Mouse (Mus musculus): ENCODE measurements at regions not wholly inside any gene's neighbourhood (a gene's known extent, or its start where the extent isn't known, plus 50 kb on each side); places are given as distances from the start of the nearest gene placed in this dataset.

DNA sequence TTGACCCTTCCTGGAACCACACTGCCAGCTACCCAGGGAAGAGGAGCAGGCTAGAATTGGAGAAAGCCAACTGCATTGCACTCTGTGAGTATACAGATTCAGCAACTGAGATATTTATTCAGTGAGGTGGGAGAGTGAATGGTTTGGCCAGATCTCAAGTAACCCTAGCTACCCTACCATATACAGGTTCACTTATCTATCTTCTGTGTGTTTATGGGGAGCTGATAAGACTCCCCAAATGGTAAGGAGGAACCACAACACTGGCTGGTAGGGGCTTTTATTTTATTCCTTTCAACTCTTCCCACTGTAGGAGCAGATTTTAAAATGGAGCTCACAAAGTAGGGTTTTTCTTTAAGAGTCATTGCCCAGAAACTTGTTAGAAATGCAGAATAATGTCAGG is 62.9 kb downstream of the Arrdc3 start:
- DNase-seq: no peak

DNA sequence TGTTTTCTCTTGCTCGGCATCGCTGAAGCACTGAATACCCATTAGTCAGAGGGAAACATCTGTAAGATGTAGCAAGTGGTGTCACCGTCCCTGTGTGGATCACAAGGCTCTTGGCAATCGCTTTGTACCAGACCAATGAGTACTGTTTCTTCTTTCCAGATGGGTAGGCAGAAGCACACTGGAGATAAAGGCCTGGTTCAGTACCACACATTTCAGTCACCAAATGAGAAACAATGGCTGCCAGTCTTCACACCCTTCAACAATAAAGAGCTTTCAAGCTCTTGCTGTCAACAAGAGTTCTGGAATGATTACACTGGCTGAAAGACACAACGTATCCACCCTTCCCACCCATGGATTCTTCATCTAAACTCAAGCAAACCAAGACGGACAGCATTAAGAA is 64.5 kb downstream of the Arrdc3 start:
- DNase-seq: no peak

DNA sequence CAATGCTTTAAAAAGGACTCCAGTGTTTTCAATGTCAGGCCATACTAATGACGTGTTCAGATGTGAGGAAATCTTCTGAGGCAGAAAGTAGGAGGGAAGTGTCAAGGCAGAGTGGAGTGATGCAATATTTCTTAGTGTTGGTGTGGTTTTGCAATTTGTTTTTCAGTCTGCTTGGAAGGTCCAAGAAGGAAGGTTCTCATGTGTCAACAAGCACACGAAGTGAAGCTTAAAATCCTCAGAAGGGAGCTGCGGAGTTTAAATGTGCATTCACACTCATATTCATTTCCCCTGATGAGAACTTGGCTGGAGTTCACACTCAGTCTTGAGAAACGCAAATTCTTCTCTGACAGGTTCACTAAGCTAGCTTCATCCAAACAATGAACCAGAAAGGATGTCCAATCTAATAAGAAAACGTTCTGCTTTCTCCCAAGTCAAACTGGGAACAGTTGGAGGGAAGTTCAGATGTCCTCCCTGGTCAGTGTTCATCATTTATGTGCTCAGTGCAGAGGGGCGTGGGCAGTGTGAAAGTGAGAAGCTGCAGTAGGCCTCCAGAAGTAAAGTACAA is 66.0 kb downstream of the Arrdc3 start:
- DNase-seq: no peak

DNA sequence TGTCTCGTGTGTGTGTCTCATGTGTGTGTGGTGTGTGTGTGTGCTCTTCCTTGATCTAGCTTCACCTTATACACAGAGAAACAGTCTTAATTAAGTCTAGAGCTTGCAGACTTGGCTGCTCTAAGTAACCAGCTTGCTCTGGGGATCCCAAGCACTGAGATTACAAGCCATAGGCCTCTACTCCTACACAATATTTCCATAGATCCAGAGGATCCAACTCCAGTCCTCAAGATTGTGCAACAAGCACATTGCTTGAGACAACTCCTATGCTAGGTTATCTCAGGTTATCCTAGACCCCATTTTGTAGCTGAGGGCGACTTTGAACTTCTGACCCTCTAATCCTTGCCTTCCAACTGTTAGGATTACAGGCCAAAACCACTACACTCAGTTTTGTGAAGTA is 67.1 kb downstream of the Arrdc3 start:
- no peak for DNase-seq

DNA sequence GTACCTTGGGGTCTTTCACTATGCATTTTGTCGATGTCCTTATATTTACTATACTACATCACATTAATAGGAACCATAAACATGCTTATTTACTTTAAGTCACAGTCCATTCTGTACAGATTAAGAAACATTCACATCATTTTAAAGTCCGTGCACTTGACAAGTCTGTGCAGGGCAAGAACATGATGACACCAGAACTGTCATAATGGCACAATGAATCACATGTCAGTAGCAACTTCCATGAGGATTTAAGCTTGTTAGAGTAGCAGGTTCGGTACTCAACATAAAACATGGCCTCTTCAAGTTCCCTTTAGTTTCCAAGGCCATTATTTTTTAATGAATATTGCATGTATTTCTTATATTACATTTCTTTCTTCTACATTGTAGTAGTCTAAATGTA is 67.6 kb downstream of the Arrdc3 start:
- DNase-seq: no peak

DNA sequence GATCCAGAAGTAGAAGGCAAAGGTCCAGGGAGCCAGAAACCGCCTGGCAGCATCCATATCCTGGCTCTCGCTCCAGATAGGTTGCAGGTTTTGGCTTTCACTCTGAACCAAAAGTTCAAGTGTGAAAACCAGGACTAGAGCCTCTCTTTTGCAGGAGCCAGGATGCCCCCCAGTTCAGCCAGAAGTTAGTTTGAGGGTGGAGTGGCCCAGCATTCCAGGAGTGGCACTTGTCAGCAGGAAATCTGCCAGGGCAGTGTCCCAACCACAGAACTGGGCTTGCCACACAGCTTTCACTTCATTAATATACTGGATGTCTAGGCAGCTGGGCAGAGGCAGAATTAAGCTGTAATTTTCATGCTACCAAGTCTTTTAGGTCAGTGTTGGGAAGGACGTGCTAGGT is 68.1 kb downstream of the Arrdc3 start:
- no peak for DNase-seq

DNA sequence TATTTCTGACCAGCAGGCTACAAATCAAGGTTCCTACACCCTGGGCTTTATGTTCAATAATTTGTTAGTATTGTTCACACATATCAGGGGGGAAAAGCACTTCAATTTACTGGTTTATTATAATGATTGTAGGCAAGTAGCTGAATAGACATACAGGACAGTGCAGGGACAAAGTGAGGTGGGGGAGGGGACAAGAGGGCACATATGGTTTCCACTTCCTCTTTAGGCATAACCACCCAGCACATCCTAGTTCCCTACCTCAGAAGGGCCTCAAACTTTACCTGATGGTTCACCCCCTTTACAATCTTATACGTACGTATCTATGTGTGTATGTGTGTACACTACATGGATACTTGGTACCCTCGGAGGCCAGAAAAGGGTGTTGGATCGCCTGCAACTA is 69.7 kb downstream of the Arrdc3 start:
- no peak for DNase-seq

DNA sequence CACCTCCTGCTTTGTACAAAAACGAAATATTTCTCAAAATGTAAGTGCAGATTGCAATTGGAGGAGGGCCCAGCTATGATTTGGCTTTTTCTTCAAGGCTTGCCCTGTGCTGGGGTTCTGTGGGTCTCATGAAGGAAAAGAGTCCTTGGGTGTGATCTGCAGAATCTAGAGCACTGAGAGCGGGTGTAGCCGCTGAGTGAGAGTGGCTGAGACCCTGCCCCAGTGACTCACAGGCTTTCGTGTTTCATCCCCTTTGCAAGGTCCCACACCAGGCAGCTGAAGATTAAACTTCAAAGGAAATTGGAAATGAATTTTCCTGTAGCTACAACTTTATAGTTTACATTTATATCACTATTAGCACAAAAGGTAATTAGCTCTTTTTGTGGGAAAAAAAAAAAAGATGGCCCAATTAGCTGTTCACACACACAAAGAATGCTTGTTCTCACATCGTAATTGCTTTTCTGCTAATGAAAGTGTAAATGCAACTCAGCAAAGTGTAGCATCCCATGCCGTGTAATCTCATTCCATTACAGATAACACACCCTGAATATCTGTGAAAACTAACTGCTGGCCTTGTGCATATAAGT is 71.0 kb downstream of the Arrdc3 start:
- DNase-seq: no peak

DNA sequence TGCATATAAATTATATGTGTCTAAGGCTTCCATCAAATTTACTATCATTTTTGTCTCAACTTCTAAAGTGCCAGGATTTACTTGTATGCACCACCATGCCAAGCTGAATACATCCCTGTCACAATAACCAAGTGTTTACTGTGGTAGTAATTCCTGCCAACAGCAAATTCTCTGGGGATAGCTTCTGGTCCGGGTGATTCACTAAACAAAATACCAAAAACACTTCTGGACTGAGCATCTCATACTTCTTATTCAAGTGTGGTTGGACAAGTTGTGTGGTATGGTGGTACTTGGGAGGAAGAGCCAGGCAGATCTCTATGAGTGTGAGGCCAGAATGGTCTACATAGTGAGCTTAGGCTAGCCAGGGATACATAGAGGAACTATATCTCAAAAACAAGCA is 73.8 kb downstream of the Arrdc3 start:
- DNase-seq: no peak

DNA sequence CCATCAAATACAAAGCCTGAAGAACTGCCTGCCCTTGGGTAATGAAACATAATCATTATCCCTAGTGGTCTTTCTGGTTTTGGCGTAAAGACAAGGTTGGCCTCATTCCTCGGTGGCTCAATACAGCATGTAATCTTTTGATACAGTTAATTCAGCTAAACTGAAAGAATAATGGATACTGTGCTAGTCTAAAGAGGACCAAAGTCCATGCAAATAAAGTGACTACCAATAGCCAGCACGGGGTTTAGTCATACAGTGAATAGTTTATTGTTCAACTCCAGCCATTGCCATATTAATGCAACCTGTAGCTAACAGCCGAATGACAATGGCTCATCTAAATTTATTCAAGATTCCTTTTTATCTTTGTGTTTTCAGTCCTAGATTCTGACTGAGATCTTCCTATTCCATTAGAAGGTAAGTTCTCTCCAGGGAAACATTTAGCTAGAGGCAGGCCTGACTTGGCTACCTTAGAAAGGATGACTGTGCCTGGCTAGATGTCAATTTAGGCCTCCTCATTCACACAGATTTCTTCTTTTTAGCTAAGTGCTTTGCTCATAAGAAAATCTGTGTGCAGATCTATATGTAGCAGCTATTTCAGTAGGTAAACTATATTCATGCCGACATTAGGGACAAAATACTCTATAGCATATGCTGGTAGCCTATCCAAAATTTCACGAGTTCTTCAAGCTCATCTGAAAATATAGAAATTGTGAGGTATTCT is 74.4 kb downstream of the Arrdc3 start:
- DNase-seq: no peak

DNA sequence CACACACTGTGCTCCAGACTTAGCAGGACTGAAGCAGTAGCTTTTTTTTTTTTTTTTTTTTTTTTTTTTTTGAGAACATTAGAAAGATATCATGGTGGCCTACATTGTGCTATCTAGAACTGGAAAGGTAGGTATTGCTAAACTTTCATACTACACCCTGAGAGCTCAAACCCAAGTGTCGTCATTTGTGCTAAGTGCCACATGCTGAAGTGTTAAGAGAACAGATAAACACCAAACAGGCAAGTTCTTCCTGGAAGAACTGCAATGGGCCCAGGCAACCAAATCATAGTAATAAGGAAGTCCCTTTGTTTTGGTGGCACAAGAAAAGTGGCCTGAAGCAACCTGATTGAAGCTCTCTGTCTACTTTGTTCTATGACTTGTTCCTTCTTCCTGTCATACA is 76.6 kb downstream of the Arrdc3 start:
- DNase-seq: no peak

DNA sequence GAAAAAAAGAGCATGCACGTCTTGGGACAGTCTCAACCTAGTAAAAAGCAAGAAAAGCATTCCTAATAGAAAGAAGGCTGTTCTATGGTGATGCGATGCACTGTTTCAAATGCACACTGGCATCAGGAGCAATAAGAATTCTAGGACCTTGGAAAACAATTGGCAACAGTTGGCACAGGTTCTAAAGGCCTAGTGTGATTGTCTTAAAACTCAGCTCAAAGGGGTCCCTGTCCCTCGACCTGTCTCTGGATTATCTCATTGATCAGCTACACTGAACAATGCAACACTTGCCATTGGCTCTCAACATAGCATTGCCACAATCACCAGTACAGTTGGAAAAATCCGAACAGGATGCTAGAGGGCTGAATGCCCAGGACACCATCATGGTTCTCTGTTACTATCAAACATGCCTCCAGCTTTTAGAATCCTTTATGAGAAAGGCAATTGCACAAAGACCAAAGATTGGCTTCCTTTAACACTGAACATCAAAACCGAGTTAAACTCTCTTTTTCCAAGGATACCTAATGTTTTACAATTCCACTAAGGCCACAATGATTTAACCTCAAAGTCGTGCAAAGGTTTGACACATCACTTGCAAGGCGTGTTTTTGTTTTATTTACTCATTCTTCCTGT is 78.9 kb downstream of the Arrdc3 start:
- DNase-seq: no peak

DNA sequence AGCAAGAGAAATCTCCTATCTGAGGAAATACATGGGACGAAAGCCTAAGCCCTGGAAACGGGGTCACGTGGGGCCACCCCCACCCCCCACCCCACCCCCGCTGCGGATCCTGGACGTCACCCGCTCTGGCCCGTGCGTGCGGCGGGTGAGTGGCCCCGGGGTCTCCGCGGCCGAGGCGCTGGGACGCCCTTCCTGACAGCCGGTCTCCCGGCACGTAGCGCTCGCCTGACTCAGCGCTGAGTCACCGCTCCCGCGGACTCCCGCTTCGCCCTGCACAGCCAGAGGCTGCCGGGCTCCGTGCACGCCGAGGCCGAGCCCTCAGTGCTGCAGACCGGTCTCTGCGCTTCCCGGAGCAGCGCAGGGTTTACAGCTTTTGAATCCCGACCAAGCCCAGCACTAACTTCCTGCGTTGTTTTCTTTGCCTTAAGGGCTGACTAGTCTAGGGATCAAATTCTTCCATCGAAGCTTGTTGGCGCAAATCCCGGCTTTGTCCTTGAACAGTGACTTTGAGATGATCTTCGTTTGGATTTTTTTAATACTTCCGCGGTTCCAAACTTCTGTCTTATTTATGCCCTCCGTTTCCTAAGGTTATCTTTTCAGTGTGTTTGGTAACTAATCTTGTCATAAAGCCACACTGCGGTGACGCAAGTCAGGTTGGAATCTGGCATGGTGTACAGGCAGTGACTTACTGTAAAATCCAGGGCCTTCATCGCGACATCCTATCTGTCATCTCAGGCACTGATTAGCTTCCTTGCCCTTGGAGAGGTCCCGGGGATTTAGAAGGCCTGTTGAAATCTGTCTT is 79.8 kb downstream of the Arrdc3 start:
- DNase-seq: peak; percentile 81 to 90

DNA sequence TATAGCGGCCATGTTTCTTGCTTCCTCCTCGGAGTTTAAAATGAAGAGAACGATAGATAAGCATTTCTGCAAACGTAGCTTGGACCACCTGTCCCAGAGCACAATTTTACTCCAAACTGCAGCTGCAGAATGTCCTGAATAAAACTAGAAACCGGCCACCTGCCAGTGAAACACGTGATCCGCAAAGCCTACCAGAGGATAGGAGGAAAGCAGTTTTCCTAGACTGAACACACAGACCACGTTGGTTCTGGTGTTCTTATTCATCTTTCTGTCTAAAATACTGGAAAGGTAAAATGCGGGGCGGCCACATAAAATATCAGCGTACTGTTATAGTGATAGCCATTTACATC is 80.4 kb downstream of the Arrdc3 start:
- peak in 1 of 2 experiments; percentile 39 for DNase-seq

DNA sequence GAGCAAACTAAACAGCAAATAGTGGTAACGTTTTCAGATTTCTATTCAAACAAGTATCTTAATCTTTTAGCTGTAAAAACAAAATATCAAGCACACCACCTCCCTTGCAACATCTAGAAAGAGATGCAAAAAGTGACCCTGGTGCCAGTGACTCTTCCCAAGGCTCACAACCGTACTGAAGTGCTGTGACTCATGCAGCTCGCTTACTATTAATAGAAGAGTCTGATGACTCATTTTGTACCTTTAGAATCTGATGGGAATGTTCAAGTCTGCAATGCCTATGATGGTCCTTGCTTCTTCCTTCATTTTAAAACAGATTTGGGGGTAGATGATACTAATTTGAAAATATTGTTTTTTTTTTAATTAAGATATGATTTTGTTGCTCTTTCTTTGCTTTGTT is 88.5 kb downstream of the Arrdc3 start:
- DNase-seq: peak in 1 of 2 experiments; percentile 40

DNA sequence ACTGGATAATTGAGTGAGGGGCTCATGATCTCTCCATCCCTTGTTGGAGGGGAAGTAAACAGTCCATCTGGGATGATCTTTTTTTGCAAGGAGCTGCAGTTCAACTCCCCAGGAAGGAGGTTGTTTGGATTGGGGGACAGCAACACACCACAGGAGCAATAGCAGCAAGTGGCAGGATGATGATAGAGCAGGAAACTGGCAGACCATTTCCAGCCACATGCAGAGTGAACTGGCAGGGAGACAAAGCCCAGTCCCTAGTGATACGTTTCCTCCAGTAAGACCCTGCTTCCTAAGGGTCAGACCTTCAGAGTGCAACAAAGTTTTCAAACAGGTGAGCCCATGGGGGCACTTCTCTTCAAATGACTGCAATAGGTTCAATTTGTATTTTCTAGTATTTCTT is 91.2 kb downstream of the Arrdc3 start:
- DNase-seq: no peak

DNA sequence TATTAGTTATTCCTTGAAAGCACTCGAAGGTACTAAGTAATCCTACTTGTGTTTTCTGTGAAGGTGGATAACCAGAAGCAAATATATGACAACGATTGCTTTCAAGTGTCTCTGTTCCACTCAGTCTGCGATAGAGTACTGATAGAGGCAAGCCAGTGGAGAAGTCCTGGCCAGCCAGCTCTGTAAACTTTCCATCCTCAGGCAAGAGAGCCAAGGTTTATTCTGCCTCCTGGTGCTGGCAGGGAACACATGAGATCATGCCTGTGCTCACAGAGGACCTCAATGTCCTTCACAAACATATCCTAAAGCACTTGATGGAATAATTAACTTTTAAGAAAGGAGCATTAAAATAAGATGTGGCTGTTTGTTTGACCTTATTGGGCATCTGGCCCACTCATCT is 94.1 kb downstream of the Arrdc3 start:
- no peak for DNase-seq

DNA sequence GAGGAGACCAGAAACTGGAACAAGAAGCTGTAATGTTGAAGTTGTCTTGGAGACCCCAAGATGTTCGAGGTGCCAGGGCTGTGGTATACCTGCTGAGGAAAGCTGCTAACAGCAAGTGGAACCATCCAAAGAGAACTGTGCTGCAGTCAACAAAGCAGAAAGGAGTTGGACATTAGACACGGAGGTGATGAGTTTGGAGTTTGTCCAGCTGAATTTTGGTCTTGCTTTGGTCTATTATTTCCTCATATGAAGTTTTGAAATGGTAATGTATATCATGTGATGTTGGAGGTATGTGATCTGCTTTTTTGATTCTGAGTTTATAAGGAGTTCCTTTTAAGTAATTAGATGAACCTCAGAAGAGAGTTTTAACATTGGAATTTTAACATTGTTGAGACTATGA is 98.0 kb downstream of the Arrdc3 start:
- no peak for DNase-seq

DNA sequence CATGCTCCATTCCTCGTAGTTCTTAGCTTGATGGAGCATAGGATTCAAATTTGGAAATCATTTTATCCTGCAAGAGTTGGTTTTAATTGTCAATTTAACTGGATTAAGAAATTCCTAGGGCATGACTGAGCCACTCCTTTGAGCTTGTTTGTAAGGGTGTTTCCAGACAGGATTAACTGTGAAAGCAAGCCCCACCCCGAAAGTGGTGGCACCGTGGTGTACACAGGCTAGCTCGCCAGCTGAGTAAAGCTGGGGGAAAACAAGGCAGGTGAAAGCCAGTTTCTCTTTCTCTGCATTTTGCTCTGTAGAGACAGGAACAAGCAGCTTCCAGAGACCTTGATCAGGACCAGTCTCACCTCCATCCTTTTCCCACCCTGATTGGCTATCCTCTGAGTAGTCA is 103.5 kb downstream of the Arrdc3 start:
- DNase-seq: no peak

DNA sequence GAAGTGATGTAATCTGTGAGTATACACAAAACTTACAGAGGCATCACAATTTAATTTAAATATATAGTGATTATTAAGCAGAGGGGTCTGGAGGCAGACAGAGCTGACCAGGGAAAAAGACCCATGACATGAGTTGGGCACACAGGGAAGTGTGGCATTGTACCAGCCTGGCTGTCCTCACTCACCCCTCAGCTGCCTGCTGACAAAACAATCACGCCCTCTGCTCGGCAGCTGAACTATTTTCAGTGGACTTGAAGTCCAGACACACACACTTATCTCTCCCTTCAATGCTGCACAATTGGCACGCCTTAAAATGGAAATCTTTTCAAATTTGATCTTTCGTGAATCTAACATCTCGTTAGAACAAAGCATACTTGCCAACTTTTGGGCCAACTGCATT is 106.6 kb downstream of the Arrdc3 start:
- DNase-seq: no peak

DNA sequence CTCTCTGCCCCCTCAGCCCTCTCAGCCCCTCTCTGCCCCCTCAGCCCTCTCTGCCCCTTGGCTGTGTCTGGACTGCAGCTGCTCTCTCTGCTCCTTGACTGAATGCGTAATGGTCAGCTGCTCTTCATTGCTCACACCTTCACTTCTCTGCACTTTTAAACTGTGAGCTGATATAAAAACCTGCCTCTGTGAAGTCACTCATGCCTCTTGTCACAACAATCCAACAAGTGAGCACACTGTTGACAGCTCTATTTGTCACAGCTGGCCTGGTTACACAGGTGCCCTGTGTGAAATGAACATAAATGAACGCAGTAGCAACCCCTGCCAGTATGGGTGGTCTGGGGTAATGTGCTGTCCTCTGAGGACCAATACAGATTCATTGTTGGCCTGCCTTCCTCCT is 109.2 kb downstream of the Arrdc3 start:
- DNase-seq: no peak

DNA sequence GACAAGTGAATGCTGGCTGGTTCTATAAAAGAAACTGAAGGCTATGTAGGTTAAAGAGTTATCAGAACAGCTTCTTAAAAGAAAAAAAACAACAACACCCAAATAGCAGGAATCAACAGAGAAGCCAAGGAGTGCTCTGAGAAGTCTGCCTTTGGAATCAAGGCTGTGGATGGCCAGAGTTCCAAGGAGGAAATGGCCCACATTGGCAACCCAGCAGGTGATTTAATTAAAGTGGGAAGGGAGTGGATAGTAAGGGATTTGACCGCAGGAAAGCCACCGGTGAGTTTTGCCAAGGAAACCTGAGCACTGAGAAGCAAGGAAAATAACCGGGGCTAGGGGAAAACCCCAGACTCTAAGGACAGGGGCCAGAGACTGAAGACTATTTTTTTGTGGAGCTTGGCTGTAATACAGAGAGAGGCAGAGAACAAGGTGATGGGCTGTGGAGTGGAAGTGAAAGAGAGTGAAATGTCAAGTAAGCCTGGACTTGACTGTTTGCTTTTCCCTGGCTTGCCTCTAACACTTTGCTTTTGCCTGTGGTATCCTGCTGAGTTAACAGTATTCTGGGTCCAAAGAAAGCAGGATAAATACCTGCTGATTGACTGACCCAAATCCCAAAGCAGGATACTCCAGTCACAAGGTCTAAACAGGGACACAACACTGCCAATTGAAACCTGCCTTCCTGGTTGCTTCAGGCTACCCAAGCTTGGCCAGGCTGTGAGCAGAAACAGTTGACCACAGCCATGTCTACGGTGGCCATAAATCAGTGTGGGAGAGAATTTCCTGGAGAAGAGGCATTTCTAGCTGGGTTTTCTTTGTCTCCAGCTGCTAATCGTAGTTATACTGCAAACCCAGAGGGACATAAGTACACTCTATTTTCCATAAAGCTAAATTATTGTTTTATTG is 125.9 kb downstream of the Arrdc3 start:
- peak; percentile 28 to 48 for DNase-seq

Measured in cerebellum, postnatal 25 days (tissue).